Mouse (Mus musculus): ENCODE results near the gene Ssbp1. TPM values are rescaled to one million over a fixed set of nuclear protein-coding genes. Genes with fewer than 3 reads are reported as not detected.

The Ssbp1 gene
- polyA plus RNA-seq, 1 experiment: 39.0 TPM

GRCm38 (mm10) chr6:40479705-40480104, 8.6 kb downstream of the Ssbp1 start:
- TF ChIP-seq TCF12 (IDR thresholded peaks at IDR 0.05; ENCODE audit: insufficient read depth, poor library complexity, severe bottlenecking): no peak
- TF ChIP-seq POLR2A (IDR thresholded peaks at IDR 0.05; ENCODE audit: insufficient read length, low read depth): no peak
- TF ChIP-seq USF1 (IDR thresholded peaks at IDR 0.05; ENCODE audit: low read depth): no peak
- TF ChIP-seq MAX (IDR thresholded peaks at IDR 0.05; ENCODE audit: low read depth): no peak
- TF ChIP-seq E2F4 (IDR thresholded peaks at IDR 0.05; ENCODE audit: insufficient read depth): no peak
- TF ChIP-seq TCF3 (IDR thresholded peaks at IDR 0.05; ENCODE audit: insufficient read length, low read depth): no peak
- no peak for TF ChIP-seq REST (IDR thresholded peaks at IDR 0.05; ENCODE audit: insufficient read depth, insufficient read length)
- Histone ChIP-seq H3K4me2 (ENCODE audit: low read depth) (no peak overlapping the region), H3K36me3 (ENCODE audit: control insufficient read depth, insufficient read depth) (peaks cover 76% of the 10 kb centered on the region), H3K27me3 (ENCODE audit: control insufficient read depth, insufficient read depth, insufficient read length) (no peaks in the 10 kb centered on the region), H3ac (ENCODE audit: control insufficient read depth, insufficient read length) (no peak overlapping the region), H3K79me2 (ENCODE audit: control insufficient read depth, insufficient read depth) (no peaks in the 10 kb centered on the region), H3K4me3 (no peak overlapping the region)

- H3K36me3 ChIP-seq (ENCODE audit: control insufficient read depth, insufficient read depth): peaks cover 59% of the 10 kb centered on the region
- no peak overlapping the region for H3ac ChIP-seq (ENCODE audit: control insufficient read depth, insufficient read length)
- TF ChIP-seq E2F4 (IDR thresholded peaks at IDR 0.05; ENCODE audit: insufficient read depth) (no peak), POLR2AphosphoS2 (IDR thresholded peaks at IDR 0.05; ENCODE audit: insufficient read length, low read depth) (no peak), CEBPB (IDR thresholded peaks at IDR 0.05; ENCODE audit: insufficient read depth, poor library complexity, severe bottlenecking) (no peak), POLR2A (IDR thresholded peaks at IDR 0.05; ENCODE audit: insufficient read length, low read depth) (no peak), MYOG (IDR thresholded peaks at IDR 0.05; ENCODE audit: control insufficient read depth in 1 of 3, insufficient read depth in 1 of 3, insufficient read length in 2 of 3, low read depth in 2 of 3) (no peak), TCF12 (IDR thresholded peaks at IDR 0.05; ENCODE audit: insufficient read depth, poor library complexity, severe bottlenecking) (no peak), MYOD1 (IDR thresholded peaks at IDR 0.05; ENCODE audit: control insufficient read depth in 1 of 3, insufficient read length in 2 of 3, low read depth in 2 of 3) (no peak), REST (IDR thresholded peaks at IDR 0.05; ENCODE audit: insufficient read depth, insufficient read length) (no peak), TCF3 (IDR thresholded peaks at IDR 0.05; ENCODE audit: insufficient read length, low read depth) (no peak), SRF (IDR thresholded peaks at IDR 0.05; ENCODE audit: control insufficient read depth, insufficient read length, low read depth) (no peak), MAX (IDR thresholded peaks at IDR 0.05; ENCODE audit: low read depth) (no peak), USF1 (IDR thresholded peaks at IDR 0.05; ENCODE audit: low read depth) (no peak)
- no peak overlapping the region for H3K4me2 ChIP-seq (ENCODE audit: low read depth)
- no peaks in the 10 kb centered on the region for H3K27me3 ChIP-seq (ENCODE audit: control insufficient read depth, insufficient read depth, insufficient read length)
- H3K79me2 ChIP-seq (ENCODE audit: control insufficient read depth, insufficient read depth): no peaks in the 10 kb centered on the region
- H3K4me3 ChIP-seq: no peak overlapping the region
These were observed 11.2 kb downstream of the Ssbp1 start for GRCm38 (mm10) chr6:40482318-40482717.

GRCm38 (mm10) chr6:40490933-40491332, 19.8 kb downstream of the Ssbp1 start, which contains the start of gene Tas2r137:
Tas2r137 (plus strand) TSS chr6:40491233.
- Histone ChIP-seq H3K4me3 (no peak within 1 kb of the TSS), H3K36me3 (ENCODE audit: control insufficient read depth, insufficient read depth) (peaks cover 4% of the 10 kb centered on the region), H3K79me2 (ENCODE audit: control insufficient read depth, insufficient read depth) (no peaks in the 10 kb centered on the region), H3K27me3 (ENCODE audit: control insufficient read depth, insufficient read depth, insufficient read length) (no peaks in the 10 kb centered on the region), H3ac (ENCODE audit: control insufficient read depth, insufficient read length) (no peak within 1 kb of the TSS), H3K4me2 (ENCODE audit: low read depth) (no peak within 1 kb of the TSS)
- TF ChIP-seq MAX (IDR thresholded peaks at IDR 0.05; ENCODE audit: low read depth) (no peak), POLR2AphosphoS2 (IDR thresholded peaks at IDR 0.05; ENCODE audit: insufficient read length, low read depth) (no peak), REST (IDR thresholded peaks at IDR 0.05; ENCODE audit: insufficient read depth, insufficient read length) (no peak), POLR2A (IDR thresholded peaks at IDR 0.05; ENCODE audit: insufficient read length, low read depth) (no peak), USF1 (IDR thresholded peaks at IDR 0.05; ENCODE audit: low read depth) (no peak), TCF3 (IDR thresholded peaks at IDR 0.05; ENCODE audit: insufficient read length, low read depth) (no peak), TCF12 (IDR thresholded peaks at IDR 0.05; ENCODE audit: insufficient read depth, poor library complexity, severe bottlenecking) (no peak), MYOD1 (IDR thresholded peaks at IDR 0.05; ENCODE audit: control insufficient read depth in 1 of 3, insufficient read length in 2 of 3, low read depth in 2 of 3) (no peak), CEBPB (IDR thresholded peaks at IDR 0.05; ENCODE audit: insufficient read depth, poor library complexity, severe bottlenecking) (no peak), SRF (IDR thresholded peaks at IDR 0.05; ENCODE audit: control insufficient read depth, insufficient read length, low read depth) (no peak), MYOG (IDR thresholded peaks at IDR 0.05; ENCODE audit: control insufficient read depth in 1 of 3, insufficient read depth in 1 of 3, insufficient read length in 2 of 3, low read depth in 2 of 3) (no peak), E2F4 (IDR thresholded peaks at IDR 0.05; ENCODE audit: insufficient read depth) (no peak)

GRCm38 (mm10) chr6:40493229-40493628, 22.1 kb downstream of the Ssbp1 start, which contains the start of gene Tas2r108:
Tas2r108 (plus strand) TSS chr6:40493529.
- H3K79me2 ChIP-seq (ENCODE audit: control insufficient read depth, insufficient read depth): no peaks in the 10 kb centered on the region
- H3K27me3 ChIP-seq (ENCODE audit: control insufficient read depth, insufficient read depth, insufficient read length): no peaks in the 10 kb centered on the region
- no peak within 1 kb of the TSS for H3K4me2 ChIP-seq (ENCODE audit: low read depth)
- no peak within 1 kb of the TSS for H3K4me3 ChIP-seq
- H3ac ChIP-seq (ENCODE audit: control insufficient read depth, insufficient read length): no peak within 1 kb of the TSS
- TF ChIP-seq USF1 (IDR thresholded peaks at IDR 0.05; ENCODE audit: low read depth) (no peak), POLR2AphosphoS2 (IDR thresholded peaks at IDR 0.05; ENCODE audit: insufficient read length, low read depth) (no peak), SRF (IDR thresholded peaks at IDR 0.05; ENCODE audit: control insufficient read depth, insufficient read length, low read depth) (no peak)
- H3K36me3 ChIP-seq (ENCODE audit: control insufficient read depth, insufficient read depth): no peaks in the 10 kb centered on the region

GRCm38 (mm10) chr6:40519408-40519807, 48.3 kb downstream of the Ssbp1 start, which contains the start of gene Prss37:
Prss37 (minus strand) TSS chr6:40519508.
- H3ac ChIP-seq (ENCODE audit: control insufficient read depth, insufficient read length): no peak within 1 kb of the TSS
- no peak within 1 kb of the TSS for H3K4me2 ChIP-seq (ENCODE audit: low read depth)
- H3K27me3 ChIP-seq (ENCODE audit: control insufficient read depth, insufficient read depth, insufficient read length): no peaks in the 10 kb centered on the region
- H3K36me3 ChIP-seq (ENCODE audit: control insufficient read depth, insufficient read depth): no peaks in the 10 kb centered on the region
- TF ChIP-seq TCF12 (IDR thresholded peaks at IDR 0.05; ENCODE audit: insufficient read depth, poor library complexity, severe bottlenecking) (no peak), REST (IDR thresholded peaks at IDR 0.05; ENCODE audit: insufficient read depth, insufficient read length) (no peak), CEBPB (IDR thresholded peaks at IDR 0.05; ENCODE audit: insufficient read depth, poor library complexity, severe bottlenecking) (no peak), POLR2AphosphoS2 (IDR thresholded peaks at IDR 0.05; ENCODE audit: insufficient read length, low read depth) (no peak), MAX (IDR thresholded peaks at IDR 0.05; ENCODE audit: low read depth) (no peak), USF1 (IDR thresholded peaks at IDR 0.05; ENCODE audit: low read depth) (no peak), TCF3 (IDR thresholded peaks at IDR 0.05; ENCODE audit: insufficient read length, low read depth) (no peak), MYOG (IDR thresholded peaks at IDR 0.05; ENCODE audit: control insufficient read depth in 1 of 3, insufficient read depth in 1 of 3, insufficient read length in 2 of 3, low read depth in 2 of 3) (no peak), SRF (IDR thresholded peaks at IDR 0.05; ENCODE audit: control insufficient read depth, insufficient read length, low read depth) (no peak), MYOD1 (IDR thresholded peaks at IDR 0.05; ENCODE audit: control insufficient read depth in 1 of 3, insufficient read length in 2 of 3, low read depth in 2 of 3) (no peak), E2F4 (IDR thresholded peaks at IDR 0.05; ENCODE audit: insufficient read depth) (no peak), POLR2A (IDR thresholded peaks at IDR 0.05; ENCODE audit: insufficient read length, low read depth) (no peak)
- H3K79me2 ChIP-seq (ENCODE audit: control insufficient read depth, insufficient read depth): no peaks in the 10 kb centered on the region
- H3K4me3 ChIP-seq: no peak within 1 kb of the TSS

Measured in myocyte (in vitro differentiated cells).